7 mouse cellular contexts compared by ENCODE assay signal in genomic region chr8:108713346-108714142, GRCm38 (mm10).
DNase-seq lines count a peak whose midpoint lies in the region; ATAC-seq and TF ChIP-seq lines count a peak whose summit lies in the region.

No protein-coding gene starts in this region.

- H3K27ac ChIP-seq in lung, embryonic 15.5 days: peak overlapping the region; percentile 98
- H3K27ac ChIP-seq in forebrain, embryonic 14.5 days (ENCODE audit: low read depth, low read length): peak overlapping the region; percentile 91
- H3K27ac ChIP-seq in liver, embryonic 12.5 days: 0 out of 2 replicates have a peak overlapping the region, but pooled peaks have one; percentile 78
- H3K27ac ChIP-seq in stomach, postnatal 0 days (replicated peaks): peak overlapping the region; percentile 78

- no peak for ATAC-seq in lung, embryonic 15.5 days (ENCODE audit: borderline replicate concordance, extremely low read depth, low FRiP score, low TSS enrichment)
- no peak for ATAC-seq in forebrain, embryonic 14.5 days
- no peak for ATAC-seq in liver, embryonic 12.5 days
- no peak for ATAC-seq in stomach, postnatal 0 days (ENCODE audit: low FRiP score, low TSS enrichment)

- peaks cover 93% of the 10 kb centered on the region for H3K4me1 ChIP-seq in lung, embryonic 15.5 days
- peaks cover 43% of the 10 kb centered on the region for H3K4me1 ChIP-seq in forebrain, embryonic 14.5 days (ENCODE audit: control insufficient read depth, insufficient read depth, low read length)
- H3K4me1 ChIP-seq in liver, embryonic 12.5 days: peaks cover 79% of the 10 kb centered on the region
- peaks cover 21% of the 10 kb centered on the region for H3K4me1 ChIP-seq in stomach, postnatal 0 days (replicated peaks; ENCODE audit: control insufficient read depth, insufficient read depth)

- TF ChIP-seq CTCF in stomach, postnatal 0 days (IDR thresholded peaks at IDR 0.05; ENCODE audit: low read depth): no peak

- H3K4me3 ChIP-seq in lung, embryonic 15.5 days: peak overlapping the region; percentile 83
- peak overlapping the region; percentile 61 for H3K4me3 ChIP-seq in forebrain, embryonic 14.5 days (ENCODE audit: low read depth, low read length)
- H3K4me3 ChIP-seq in liver, embryonic 12.5 days: peak overlapping the region; percentile 62; the same call in 1 of the 2 replicates
- H3K4me3 ChIP-seq in stomach, postnatal 0 days (ENCODE audit: low read depth, low read length): peak overlapping the region; percentile 81

- no peak for DNase-seq in lung, postnatal 14 days
- DNase-seq in forebrain, embryonic 14.5 days (ENCODE audit: low spot score): no peak
- DNase-seq in stomach, postnatal 0 days (ENCODE audit: low spot score): no peak
- DNase-seq in urinary bladder, postnatal 25 days (ENCODE audit: low spot score): no peak
- DNase-seq in left cerebral cortex, adult 9 months (ENCODE audit: low spot score in 2 of 2): no peak

- H3K9me3 ChIP-seq in lung, embryonic 15.5 days: no peaks in the 10 kb centered on the region
- no peaks in the 10 kb centered on the region for H3K9me3 ChIP-seq in forebrain, embryonic 14.5 days (replicated peaks; ENCODE audit: control insufficient read depth, low read length)
- no peaks in the 10 kb centered on the region for H3K9me3 ChIP-seq in liver, embryonic 12.5 days (replicated peaks)
- no peaks in the 10 kb centered on the region for H3K9me3 ChIP-seq in stomach, postnatal 0 days (ENCODE audit: control insufficient read depth, low read length)

- TF ChIP-seq EP300 in stomach, postnatal 0 days (optimal IDR thresholded peaks at IDR 0.05): no peak

- no peaks in the 10 kb centered on the region for H3K27me3 ChIP-seq in lung, embryonic 15.5 days
- H3K27me3 ChIP-seq in forebrain, embryonic 14.5 days (replicated peaks; ENCODE audit: control insufficient read depth, insufficient read depth, low read length): peaks cover 19% of the 10 kb centered on the region; the same call in 1 of the 2 replicates
- peaks cover 91% of the 10 kb centered on the region for H3K27me3 ChIP-seq in liver, embryonic 12.5 days (replicated peaks)
- H3K27me3 ChIP-seq in stomach, postnatal 0 days (ENCODE audit: control insufficient read depth, insufficient read depth, low read length): no peaks in the 10 kb centered on the region

- no peaks in the 10 kb centered on the region for H3K36me3 ChIP-seq in lung, embryonic 15.5 days
- H3K36me3 ChIP-seq in forebrain, embryonic 14.5 days (ENCODE audit: control insufficient read depth, insufficient read depth, low read length): no peaks in the 10 kb centered on the region
- H3K36me3 ChIP-seq in liver, embryonic 12.5 days: no peaks in the 10 kb centered on the region
- H3K36me3 ChIP-seq in stomach, postnatal 0 days (ENCODE audit: control insufficient read depth, insufficient read depth, low read length): no peaks in the 10 kb centered on the region

- H3K9ac ChIP-seq in lung, embryonic 15.5 days: peak overlapping the region; percentile 93
- peak overlapping the region; percentile 91 for H3K9ac ChIP-seq in forebrain, embryonic 14.5 days (ENCODE audit: low read length)
- H3K9ac ChIP-seq in liver, embryonic 12.5 days: peak overlapping the region; percentile 66
- H3K9ac ChIP-seq in stomach, postnatal 0 days (ENCODE audit: low read length): peak overlapping the region; percentile 90; the same call in 1 of the 2 replicates

- 35% methylated on average over 19 of the region's 19 CpGs for WGBS in lung, embryonic 15.5 days
- WGBS in forebrain, embryonic 14.5 days: 14% methylated on average over 19 of the region's 19 CpGs
- WGBS in liver, embryonic 12.5 days (ENCODE audit: insufficient replicate concordance): 40% methylated on average over 19 of the region's 19 CpGs
- WGBS in stomach, postnatal 0 days: 34% methylated on average over 19 of the region's 19 CpGs

- H3K4me2 ChIP-seq in lung, embryonic 15.5 days: peak overlapping the region; percentile 96
- peak overlapping the region; percentile 98 for H3K4me2 ChIP-seq in forebrain, embryonic 14.5 days (ENCODE audit: low read length)
- H3K4me2 ChIP-seq in liver, embryonic 12.5 days: peak overlapping the region; percentile 78
- peak overlapping the region; percentile 98 for H3K4me2 ChIP-seq in stomach, postnatal 0 days (replicated peaks; ENCODE audit: low read depth)
